Mouse (Mus musculus): Measurements from ENCODE around the gene Ifitm1. TPM values are rescaled to one million over a fixed set of nuclear protein-coding genes. Genes with fewer than 3 reads are reported as not detected.
"Not testable (repeated sequence)": the region's sequence is repeated elsewhere in the genome, so short reads cannot be mapped to it uniquely, and the experiment has no call there.

Gene Ifitm1
- polyA plus RNA-seq, 1 experiment from 2014 or later: 54.4 TPM

- Histone ChIP-seq H3K4me1 (ENCODE audit: control insufficient read depth, insufficient read depth, low read length) (no peaks in the 10 kb centered on the region), H3K9me3 (ENCODE audit: control insufficient read depth, low read length) (no peaks in the 10 kb centered on the region), H3K4me3 (ENCODE audit: low read length) (no peak overlapping the region), H3K27me3 (ENCODE audit: control insufficient read depth, insufficient read depth, low read length) (no peaks in the 10 kb centered on the region), H3K4me2 (replicated peaks; ENCODE audit: low read depth, low read length) (peak overlapping the region; percentile 16), H3K36me3 (ENCODE audit: control insufficient read depth, insufficient read depth, low read length) (no peaks in the 10 kb centered on the region), H3K27ac (ENCODE audit: low read depth, low read length) (no peak overlapping the region), H3K9ac (ENCODE audit: low read depth, low read length) (no peak overlapping the region)
- 6% methylated on average over 14 of the region's 14 CpGs for WGBS
- ATAC-seq (ENCODE audit: low FRiP score, low TSS enrichment): peak; percentile 77
These were observed 1.0 kb downstream of the Ifitm1 start for GRCm38 (mm10) chr7:140967862-140968591.

- not testable (repeated sequence) for H3K27ac ChIP-seq (ENCODE audit: low read depth, low read length); H3K36me3 ChIP-seq (ENCODE audit: control insufficient read depth, insufficient read depth, low read length); H3K9me3 ChIP-seq (ENCODE audit: control insufficient read depth, low read length); H3K9ac ChIP-seq (ENCODE audit: low read depth, low read length); H3K27me3 ChIP-seq (ENCODE audit: control insufficient read depth, insufficient read depth, low read length); ATAC-seq (ENCODE audit: low FRiP score, low TSS enrichment); H3K4me3 ChIP-seq (ENCODE audit: low read length); H3K4me1 ChIP-seq (ENCODE audit: control insufficient read depth, insufficient read depth, low read length)
- 12% methylated on average over 3 of the region's 3 CpGs for WGBS
- 0 out of 2 replicates have a peak overlapping the region, but pooled peaks have one; percentile 4 for H3K4me2 ChIP-seq (replicated peaks; ENCODE audit: low read depth, low read length)
These were observed 1.7 kb downstream of the Ifitm1 start for GRCm38 (mm10) chr7:140968710-140969109.

GRCm38 (mm10) chr7:140970931-140971330, 3.9 kb downstream of the Ifitm1 start:
- Histone ChIP-seq H3K9ac (ENCODE audit: low read depth, low read length) (no peak overlapping the region), H3K4me3 (ENCODE audit: low read length) (no peak overlapping the region), H3K4me2 (replicated peaks; ENCODE audit: low read depth, low read length) (no peak overlapping the region), H3K27me3 (ENCODE audit: control insufficient read depth, insufficient read depth, low read length) (no peaks in the 10 kb centered on the region), H3K9me3 (ENCODE audit: control insufficient read depth, low read length) (no peaks in the 10 kb centered on the region), H3K36me3 (ENCODE audit: control insufficient read depth, insufficient read depth, low read length) (no peaks in the 10 kb centered on the region), H3K27ac (ENCODE audit: low read depth, low read length) (peak overlapping the region; percentile 17; the same call in 1 of the 2 replicates), H3K4me1 (ENCODE audit: control insufficient read depth, insufficient read depth, low read length) (peaks cover 10% of the 10 kb centered on the region; the same call in 1 of the 2 replicates)
- ATAC-seq (ENCODE audit: low FRiP score, low TSS enrichment): no peak
- WGBS: 53% methylated on average over 7 of the region's 7 CpGs

GRCm38 (mm10) chr7:140971479-140972171, 4.6 kb downstream of the Ifitm1 start:
- Histone ChIP-seq H3K27me3 (ENCODE audit: control insufficient read depth, insufficient read depth, low read length) (no peaks in the 10 kb centered on the region), H3K27ac (ENCODE audit: low read depth, low read length) (peak overlapping the region; percentile 17; the same call in 1 of the 2 replicates), H3K9me3 (ENCODE audit: control insufficient read depth, low read length) (no peaks in the 10 kb centered on the region), H3K4me2 (replicated peaks; ENCODE audit: low read depth, low read length) (no peak overlapping the region), H3K9ac (ENCODE audit: low read depth, low read length) (no peak overlapping the region), H3K4me1 (ENCODE audit: control insufficient read depth, insufficient read depth, low read length) (peaks cover 10% of the 10 kb centered on the region; the same call in 1 of the 2 replicates), H3K36me3 (ENCODE audit: control insufficient read depth, insufficient read depth, low read length) (no peaks in the 10 kb centered on the region), H3K4me3 (ENCODE audit: low read length) (no peak overlapping the region)
- no peak for ATAC-seq (ENCODE audit: low FRiP score, low TSS enrichment)
- WGBS: 64% methylated on average over 8 of the region's 8 CpGs

DNA sequence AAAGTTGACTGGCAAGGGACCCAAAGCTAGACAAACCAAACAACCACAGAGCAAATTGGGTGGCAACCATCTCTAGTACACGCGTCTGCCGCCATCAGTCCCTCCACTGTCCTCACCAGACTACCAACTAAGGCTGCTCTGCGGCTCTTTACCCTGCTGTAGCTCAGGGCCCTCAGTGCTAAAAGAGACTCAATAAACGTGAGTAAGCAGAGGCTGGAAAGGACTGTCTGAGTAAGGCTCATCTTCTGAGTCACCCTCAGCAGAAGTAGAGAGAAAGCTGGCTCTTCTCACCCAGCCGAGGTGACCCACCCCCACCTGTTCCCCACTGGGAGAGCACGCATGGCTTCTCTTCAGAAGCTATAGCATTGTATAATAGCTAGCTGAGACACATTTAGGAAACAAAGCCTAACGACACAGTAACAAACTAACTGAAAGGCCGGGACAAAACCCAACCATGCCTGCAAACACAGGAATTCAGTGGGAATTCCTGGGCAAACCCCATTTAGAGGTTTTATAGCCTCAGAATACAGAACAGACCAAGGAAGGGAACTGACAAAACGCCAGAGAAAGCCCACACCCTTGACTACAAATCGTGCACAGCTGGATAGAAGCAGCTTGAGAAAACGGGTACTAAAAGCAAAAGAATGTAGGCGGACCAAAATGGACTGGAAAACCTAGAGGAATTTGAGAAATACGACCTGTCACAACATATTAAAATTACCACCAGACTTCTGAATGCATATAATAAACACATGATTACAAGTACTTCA, 6.6 kb downstream of the Ifitm1 start:
- H3K27me3 ChIP-seq (ENCODE audit: control insufficient read depth, insufficient read depth, low read length): no peaks in the 10 kb centered on the region
- H3K9ac ChIP-seq (ENCODE audit: low read depth, low read length): no peak overlapping the region
- no peaks in the 10 kb centered on the region for H3K9me3 ChIP-seq (ENCODE audit: control insufficient read depth, low read length)
- H3K4me3 ChIP-seq (ENCODE audit: low read length): no peak overlapping the region
- no peaks in the 10 kb centered on the region for H3K36me3 ChIP-seq (ENCODE audit: control insufficient read depth, insufficient read depth, low read length)
- 36% methylated on average over 14 of the region's 14 CpGs for WGBS
- ATAC-seq (ENCODE audit: low FRiP score, low TSS enrichment): no peak
- H3K4me2 ChIP-seq (replicated peaks; ENCODE audit: low read depth, low read length): no peak overlapping the region
- H3K27ac ChIP-seq (ENCODE audit: low read depth, low read length): no peak overlapping the region
- H3K4me1 ChIP-seq (ENCODE audit: control insufficient read depth, insufficient read depth, low read length): peaks cover 10% of the 10 kb centered on the region; the same call in 1 of the 2 replicates

- WGBS: 28% methylated on average over 9 of the region's 9 CpGs
- Histone ChIP-seq H3K4me1 (ENCODE audit: control insufficient read depth, insufficient read depth, low read length) (peaks cover 10% of the 10 kb centered on the region; the same call in 1 of the 2 replicates), H3K27ac (ENCODE audit: low read depth, low read length) (no peak overlapping the region), H3K9me3 (ENCODE audit: control insufficient read depth, low read length) (no peaks in the 10 kb centered on the region), H3K4me2 (replicated peaks; ENCODE audit: low read depth, low read length) (no peak overlapping the region), H3K36me3 (ENCODE audit: control insufficient read depth, insufficient read depth, low read length) (no peaks in the 10 kb centered on the region), H3K4me3 (ENCODE audit: low read length) (no peak overlapping the region), H3K9ac (ENCODE audit: low read depth, low read length) (no peak overlapping the region), H3K27me3 (ENCODE audit: control insufficient read depth, insufficient read depth, low read length) (no peaks in the 10 kb centered on the region)
- ATAC-seq (ENCODE audit: low FRiP score, low TSS enrichment): no peak
These were observed 7.9 kb downstream of the Ifitm1 start for GRCm38 (mm10) chr7:140974940-140975339.

- no peaks in the 10 kb centered on the region for H3K9me3 ChIP-seq (ENCODE audit: control insufficient read depth, low read length)
- H3K4me3 ChIP-seq (ENCODE audit: low read length): no peak overlapping the region
- H3K27ac ChIP-seq (ENCODE audit: low read depth, low read length): no peak overlapping the region
- no peak overlapping the region for H3K9ac ChIP-seq (ENCODE audit: low read depth, low read length)
- no peak for ATAC-seq (ENCODE audit: low FRiP score, low TSS enrichment)
- H3K27me3 ChIP-seq (ENCODE audit: control insufficient read depth, insufficient read depth, low read length): no peaks in the 10 kb centered on the region
- H3K36me3 ChIP-seq (ENCODE audit: control insufficient read depth, insufficient read depth, low read length): no peaks in the 10 kb centered on the region
- no peak overlapping the region for H3K4me2 ChIP-seq (replicated peaks; ENCODE audit: low read depth, low read length)
- WGBS: 33% methylated on average over 3 of the region's 3 CpGs
- H3K4me1 ChIP-seq (ENCODE audit: control insufficient read depth, insufficient read depth, low read length): peaks cover 10% of the 10 kb centered on the region; the same call in 1 of the 2 replicates
These were observed 8.4 kb downstream of the Ifitm1 start for GRCm38 (mm10) chr7:140975465-140975864.

DNA sequence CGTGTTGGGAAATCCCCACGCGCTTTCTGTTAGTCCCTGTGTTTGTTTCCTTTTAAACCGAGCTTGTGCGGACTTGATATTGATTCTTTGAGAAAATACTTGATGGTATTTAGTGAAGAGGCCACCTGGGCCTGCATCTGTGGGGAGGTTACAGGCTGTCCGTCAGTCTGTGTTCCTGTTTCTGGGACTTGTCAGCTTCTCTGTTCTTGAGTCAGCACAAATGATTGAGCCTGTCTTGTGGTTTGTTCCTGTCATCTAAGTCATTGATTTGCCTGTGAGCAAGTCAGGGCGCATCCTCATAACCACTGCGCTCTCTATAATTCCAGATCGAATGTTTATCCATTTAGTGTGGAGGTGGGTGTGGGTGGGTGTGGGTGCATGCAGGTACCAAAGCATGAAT, 9.7 kb downstream of the Ifitm1 start:
- 88% methylated on average over 9 of the region's 9 CpGs for WGBS
- H3K9me3 ChIP-seq (ENCODE audit: control insufficient read depth, low read length); H3K4me2 ChIP-seq (replicated peaks; ENCODE audit: low read depth, low read length); H3K4me3 ChIP-seq (ENCODE audit: low read length); H3K36me3 ChIP-seq (ENCODE audit: control insufficient read depth, insufficient read depth, low read length); H3K27ac ChIP-seq (ENCODE audit: low read depth, low read length); H3K9ac ChIP-seq (ENCODE audit: low read depth, low read length); ATAC-seq (ENCODE audit: low FRiP score, low TSS enrichment); H3K27me3 ChIP-seq (ENCODE audit: control insufficient read depth, insufficient read depth, low read length): not testable (repeated sequence)
- peaks cover 10% of the 10 kb centered on the region; the same call in 1 of the 2 replicates for H3K4me1 ChIP-seq (ENCODE audit: control insufficient read depth, insufficient read depth, low read length)

Measured in kidney, embryonic 14.5 days (tissue).